Mouse (Mus musculus) forebrain, embryonic 11.5 days (tissue): ENCODE results near the gene Gm20481. TPM values are rescaled to one million over a fixed set of nuclear protein-coding genes. Genes with fewer than 3 reads are reported as not detected.

Source experiments
- ATAC-seq: fragments of 200-750 bp; cut with Nextera tagmentation; replicated peaks from 2 replicates; pipeline ENCODE4 v1.8.0; 2017; ENCODE audit warnings: moderate TSS enrichment; ENCODE audit not compliant: low FRiP score
- DNase-seq: peaks from one replicate; pipeline ENCODE4 v3.0.0-alpha.2; 2017; ENCODE audit warnings: low spot score
- H3K27ac ChIP-seq: fragments of 300-500 bp; sonication (generic); 2 replicates; pipeline ENCODE4 v1.5.1; 2014; ENCODE audit warnings: low read depth, low read length
- H3K27me3 ChIP-seq: fragments of 300-500 bp; sonication (generic); 2 replicates; pipeline ENCODE4 v1.6.1; 2014; ENCODE audit warnings: mild to moderate bottlenecking, low read length, mixed read lengths; ENCODE audit not compliant: control insufficient read depth, insufficient read depth
- H3K36me3 ChIP-seq: fragments of 300-500 bp; sonication (generic); 2 replicates; pipeline ENCODE4 v1.6.1; 2014; ENCODE audit warnings: mild to moderate bottlenecking, low read length, moderate library complexity, mixed read lengths; ENCODE audit not compliant: control insufficient read depth, insufficient read depth
- H3K4me1 ChIP-seq: fragments of 300-500 bp; sonication (generic); replicated peaks from 2 replicates; pipeline ENCODE4 v1.6.1; 2014; ENCODE audit warnings: low read length, mixed read lengths; ENCODE audit not compliant: control insufficient read depth, insufficient read depth
- H3K4me2 ChIP-seq: fragments of 300-500 bp; sonication (generic); 2 replicates; pipeline ENCODE4 v1.6.1; 2014; ENCODE audit warnings: low read depth, mild to moderate bottlenecking, low read length, moderate library complexity, mixed read lengths; ENCODE audit not compliant: severe bottlenecking
- H3K4me3 ChIP-seq: fragments of 300-500 bp; sonication (generic); 2 replicates; pipeline ENCODE4 v1.5.1; 2014; ENCODE audit warnings: low read depth, low read length
- H3K9ac ChIP-seq: fragments of 300-500 bp; sonication (generic); 2 replicates; pipeline ENCODE4 v1.6.1; 2014; ENCODE audit warnings: low read length
- H3K9me3 ChIP-seq: fragments of 300-500 bp; sonication (generic); 2 replicates; pipeline ENCODE4 v1.6.1; 2016; ENCODE audit warnings: low read length, mixed read lengths; ENCODE audit not compliant: control insufficient read depth
- WGBS: fragments of 180-500 bp; shearing (Covaris S2); extraction: QIAGEN DNeasy Blood & Tissue Kit; methylation state at CpG from one replicate; pipeline ENCODE4 v1.1.7; 2014; 5-methylcytosine and 5-hydroxymethylcytosine counted together
- polyA plus RNA-seq: library from polyadenylated mRNA; unstranded; fragments of >200 nt; fragmentation: Nextera tagmentation; extraction: Ambion mirVana; gene quantifications from 2 replicates; pipeline ENCODE4 v1.2.1, GENCODE M21; 2014

The Gm20481 gene
- polyA plus RNA-seq, 1 experiment from 2014 or later = not detected

DNA sequence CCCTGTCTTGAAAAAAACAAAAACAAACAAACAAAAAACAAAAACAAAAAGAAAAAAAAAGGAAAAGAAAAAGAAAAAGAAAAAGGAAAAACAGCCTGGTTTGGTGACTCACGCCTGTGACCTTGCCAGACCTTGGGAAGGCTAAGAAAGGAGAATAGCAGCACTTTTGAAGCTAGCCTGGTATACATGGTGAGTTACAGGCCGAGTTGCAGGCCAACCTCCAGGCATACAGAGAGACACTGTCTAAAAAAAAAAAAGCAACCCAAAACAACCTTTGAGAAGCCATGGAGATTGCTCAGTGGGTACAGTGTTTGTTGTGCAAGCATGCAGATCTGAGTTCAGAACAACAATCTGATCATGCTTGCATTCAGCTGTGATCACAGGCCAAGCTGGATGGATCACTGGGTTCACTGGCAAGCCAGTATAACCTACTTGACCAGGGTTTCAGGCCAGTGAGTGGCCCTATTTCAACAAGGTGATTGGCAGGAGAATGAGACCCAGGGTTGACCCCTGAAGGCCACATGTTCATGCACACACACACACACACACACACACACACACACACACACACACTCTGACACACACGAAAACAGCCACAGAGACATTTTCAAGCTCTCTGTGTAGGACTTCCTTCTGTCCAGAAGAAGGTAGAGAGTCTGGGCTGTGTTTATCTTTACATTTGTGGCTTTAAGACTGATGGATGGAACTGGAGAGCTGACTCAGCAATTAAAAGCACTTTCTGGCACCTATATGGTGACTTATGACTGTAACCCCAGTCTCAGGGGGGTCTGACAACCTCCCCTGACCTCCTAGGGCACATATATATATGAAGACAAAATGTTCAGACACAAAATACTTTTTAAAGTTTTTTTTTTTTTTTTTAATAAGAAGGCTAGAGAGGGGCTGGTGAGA lies 6.1 kb downstream of the Gm20481 start:
- no peak for DNase-seq
- H3K9ac ChIP-seq = no peak overlapping the region
- no peaks in the 10 kb centered on the region for H3K36me3 ChIP-seq
- H3K9me3 ChIP-seq = no peaks in the 10 kb centered on the region
- H3K4me1 ChIP-seq = peaks cover 5% of the 10 kb centered on the region
- 82% methylated on average over 3 of the region's 3 CpGs for WGBS
- H3K4me3 ChIP-seq = no peak overlapping the region
- no peak overlapping the region for H3K27ac ChIP-seq
- no peak overlapping the region for H3K4me2 ChIP-seq
- no peak for ATAC-seq
- no peaks in the 10 kb centered on the region for H3K27me3 ChIP-seq

DNA sequence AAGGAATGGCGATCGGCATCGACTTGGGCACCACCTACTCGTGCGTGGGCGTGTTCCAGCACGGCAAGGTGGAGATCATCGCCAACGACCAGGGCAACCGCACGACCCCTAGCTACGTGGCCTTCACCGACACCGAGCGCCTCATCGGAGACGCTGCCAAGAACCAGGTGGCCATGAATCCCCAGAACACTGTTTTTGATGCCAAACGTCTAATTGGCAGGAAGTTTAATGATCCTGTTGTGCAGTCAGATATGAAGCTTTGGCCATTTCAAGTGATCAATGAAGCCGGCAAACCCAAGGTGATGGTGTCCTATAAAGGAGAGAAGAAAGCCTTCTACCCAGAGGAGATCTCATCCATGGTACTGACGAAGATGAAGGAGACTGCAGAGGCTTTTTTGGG lies 7.3 kb downstream of the Gm20481 start:
- no peak overlapping the region for H3K27ac ChIP-seq
- H3K27me3 ChIP-seq = no peaks in the 10 kb centered on the region
- no peak overlapping the region for H3K4me2 ChIP-seq
- ATAC-seq (no peak), DNase-seq (peak; percentile 42)
- H3K4me1 ChIP-seq = peaks cover 7% of the 10 kb centered on the region
- no peak overlapping the region for H3K4me3 ChIP-seq
- no peak overlapping the region for H3K9ac ChIP-seq
- no peaks in the 10 kb centered on the region for H3K36me3 ChIP-seq
- WGBS = 95% methylated on average over 20 of the region's 20 CpGs
- no peaks in the 10 kb centered on the region for H3K9me3 ChIP-seq

DNA sequence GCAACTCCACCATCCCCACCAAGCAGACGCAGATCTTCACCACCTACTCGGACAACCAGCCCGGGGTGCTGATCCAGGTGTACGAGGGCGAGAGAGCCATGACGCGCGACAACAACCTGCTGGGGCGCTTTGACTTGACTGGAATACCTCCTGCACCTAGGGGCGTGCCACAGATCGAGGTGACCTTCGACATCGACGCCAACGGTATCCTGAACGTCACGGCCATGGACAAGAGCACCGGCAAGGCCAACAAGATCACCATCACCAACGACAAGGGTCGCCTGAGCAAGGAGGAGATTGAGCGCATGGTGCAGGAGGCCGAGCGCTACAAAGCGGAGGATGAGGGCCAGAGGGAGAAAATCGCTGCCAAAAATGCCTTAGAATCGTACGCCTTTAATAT lies 8.5 kb downstream of the Gm20481 start:
- no peak for ATAC-seq
- WGBS = 91% methylated on average over 27 of the region's 27 CpGs
- Histone ChIP-seq H3K9me3 (no peaks in the 10 kb centered on the region), H3K9ac (no peak overlapping the region), H3K27me3 (no peaks in the 10 kb centered on the region), H3K27ac (no peak overlapping the region), H3K4me1 (peaks cover 10% of the 10 kb centered on the region; the same call in 1 of the 2 replicates), H3K4me3 (no peak overlapping the region), H3K4me2 (no peak overlapping the region), H3K36me3 (no peaks in the 10 kb centered on the region)
- DNase-seq = peak; percentile 44

- 92% methylated on average over 4 of the region's 4 CpGs for WGBS
- Histone ChIP-seq H3K4me1 (peaks cover 10% of the 10 kb centered on the region; the same call in 1 of the 2 replicates), H3K27ac (no peak overlapping the region), H3K9ac (no peak overlapping the region), H3K4me2 (no peak overlapping the region), H3K4me3 (no peak overlapping the region), H3K27me3 (no peaks in the 10 kb centered on the region), H3K9me3 (no peaks in the 10 kb centered on the region), H3K36me3 (no peaks in the 10 kb centered on the region)
- DNase-seq (no peak), ATAC-seq (no peak)
Observed at GRCm38 (mm10) chr17:34979631-34980030, 9.9 kb downstream of the Gm20481 start.

- peak; percentile 48 for DNase-seq
- whole genome bisulfite sequencing = 24% methylated on average over 2 of the region's 2 CpGs
- H3K27ac ChIP-seq = no peak overlapping the region
Observed at GRCm38 (mm10) chr17:34980655-34981054, 10.9 kb downstream of the Gm20481 start.

DNA sequence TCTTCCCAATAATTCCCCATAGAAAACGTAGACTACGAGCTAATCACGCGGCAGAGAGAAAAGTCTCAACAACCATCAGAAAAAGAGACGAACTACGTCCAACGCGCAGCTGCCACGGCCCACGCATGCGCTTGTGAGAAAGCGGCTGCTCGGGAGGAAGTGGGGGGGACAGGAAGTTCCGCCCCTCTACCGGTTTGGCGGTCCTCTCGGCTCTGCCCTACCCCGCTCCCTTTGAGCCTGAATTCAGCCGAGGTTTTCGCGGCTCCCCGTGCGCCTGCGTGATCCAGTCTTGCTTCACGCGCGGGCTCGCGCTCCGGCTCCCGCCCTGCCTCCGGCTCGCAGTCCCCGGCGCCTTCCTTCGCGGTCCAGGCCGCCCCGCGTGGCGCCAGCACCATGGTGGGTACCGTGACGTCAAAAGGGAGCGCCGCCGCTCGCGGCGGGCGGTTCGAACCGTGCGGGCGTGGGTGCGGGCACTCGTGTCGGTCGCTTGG lies 12.0 kb downstream of the Gm20481 start, which contains the start of gene Lsm2:
TSS of gene Lsm2 (plus strand) at position 173 of the 491 bp plus-strand sequence.
- peak within 1 kb of the TSS; percentile 93 for H3K4me3 ChIP-seq
- H3K4me2 ChIP-seq = peak within 1 kb of the TSS; percentile 80
- under 1% methylated on average over 58 of the region's 58 CpGs for WGBS
- H3K9me3 ChIP-seq = no peaks in the 10 kb centered on the region
- peaks cover 6% of the 10 kb centered on the region; the same call in 1 of the 2 replicates for H3K36me3 ChIP-seq
- peak within 1 kb of the TSS; percentile 95 for H3K9ac ChIP-seq
- H3K27ac ChIP-seq = peak within 1 kb of the TSS; percentile 97
- peak; percentile 93 for DNase-seq
- H3K4me1 ChIP-seq = peaks cover 10% of the 10 kb centered on the region; the same call in 1 of the 2 replicates
- H3K27me3 ChIP-seq = no peaks in the 10 kb centered on the region
- peak; percentile 93 for ATAC-seq

More at GRCm38 (mm10) chr17:34980655-34981054, 10.9 kb downstream of the Gm20481 start:
- no peak for ATAC-seq
- H3K9me3 ChIP-seq = no peaks in the 10 kb centered on the region
- peak overlapping the region; percentile 95 for H3K9ac ChIP-seq
- H3K4me2 ChIP-seq = peak overlapping the region; percentile 80
- H3K27me3 ChIP-seq = no peaks in the 10 kb centered on the region
- peak overlapping the region; percentile 93 for H3K4me3 ChIP-seq
- peaks cover 10% of the 10 kb centered on the region; the same call in 1 of the 2 replicates for H3K4me1 ChIP-seq
- peaks cover 2% of the 10 kb centered on the region; the same call in 1 of the 2 replicates for H3K36me3 ChIP-seq

DNA sequence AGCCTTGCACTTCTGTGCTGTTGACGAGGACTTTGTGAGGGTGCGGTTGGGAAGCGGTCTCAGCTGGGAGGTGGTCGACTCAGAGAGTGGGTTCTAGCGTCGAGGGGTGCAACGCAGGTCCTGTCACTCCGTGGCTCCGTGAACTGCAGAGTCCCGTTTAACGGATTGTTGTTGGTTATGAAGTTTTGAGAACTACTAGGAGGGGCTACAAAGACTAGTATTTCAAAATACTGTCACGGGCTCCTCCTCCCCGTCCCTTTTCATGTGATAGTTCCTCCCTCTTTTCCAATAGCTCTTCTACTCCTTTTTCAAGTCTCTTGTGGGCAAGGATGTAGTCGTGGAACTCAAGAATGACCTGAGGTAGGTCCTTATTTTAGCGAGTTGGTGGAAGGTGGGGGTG lies 12.6 kb downstream of the Gm20481 start:
- peak overlapping the region; percentile 95 for H3K9ac ChIP-seq
- H3K9me3 ChIP-seq = no peaks in the 10 kb centered on the region
- peaks cover 10% of the 10 kb centered on the region; the same call in 1 of the 2 replicates for H3K4me1 ChIP-seq
- peak overlapping the region; percentile 93 for H3K4me3 ChIP-seq
- H3K27me3 ChIP-seq = no peaks in the 10 kb centered on the region
- H3K4me2 ChIP-seq = peak overlapping the region; percentile 80
- peaks cover 6% of the 10 kb centered on the region; the same call in 1 of the 2 replicates for H3K36me3 ChIP-seq
- peak overlapping the region; percentile 97 for H3K27ac ChIP-seq
- under 1% methylated on average over 15 of the region's 15 CpGs for WGBS
- ATAC-seq (no peak), DNase-seq (no peak)

- no peak overlapping the region for H3K4me3 ChIP-seq
- no peak for ATAC-seq
- H3K27me3 ChIP-seq = no peaks in the 10 kb centered on the region
- no peak for DNase-seq
- WGBS = 67% methylated on average over 2 of the region's 2 CpGs
- H3K4me2 ChIP-seq = no peak overlapping the region
- H3K4me1 ChIP-seq = peaks cover 10% of the 10 kb centered on the region; the same call in 1 of the 2 replicates
- no peak overlapping the region for H3K9ac ChIP-seq
- H3K36me3 ChIP-seq = peaks cover 6% of the 10 kb centered on the region; the same call in 1 of the 2 replicates
- H3K9me3 ChIP-seq = no peaks in the 10 kb centered on the region
- H3K27ac ChIP-seq = no peak overlapping the region
Observed at GRCm38 (mm10) chr17:34984218-34984617, 14.5 kb downstream of the Gm20481 start.
